Mouse (Mus musculus): ENCODE results near the gene Eif5b.
"Not testable (repeated sequence)": the region's sequence is repeated elsewhere in the genome, so short reads cannot be mapped to it uniquely, and the experiment has no call there.

Gene Eif5b

DNA sequence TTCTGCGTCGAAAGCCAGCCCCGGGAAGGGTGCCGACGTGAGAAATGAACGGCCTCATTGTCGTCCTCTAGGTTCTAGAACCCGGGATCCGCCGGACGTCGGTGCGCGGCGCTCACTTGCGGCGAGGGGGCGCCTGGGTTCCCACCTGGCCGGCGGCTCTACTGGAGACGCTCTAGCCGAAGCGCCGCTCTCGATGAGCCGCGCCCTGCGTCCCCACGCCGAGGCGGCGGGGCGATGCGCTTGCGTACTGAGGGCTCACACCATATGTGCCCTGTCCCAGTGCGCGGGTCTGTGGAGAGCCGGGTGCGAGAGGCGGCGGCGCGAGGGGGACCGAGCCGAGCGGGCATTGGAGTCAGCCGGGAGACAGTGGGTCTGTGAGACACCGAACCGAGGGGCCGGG is at the start of gene Eif5b, which contains the start of gene Txndc9:
Eif5b (plus strand) TSS at position 144 of the 400 bp plus-strand sequence.
Txndc9 (minus strand) TSS at position 27 of the 400 bp plus-strand sequence.
- DNase-seq (ENCODE audit: low read depth, low spot score), result peak; percentile 99

GRCm38 (mm10) chr1:37948906-37949305 is 48.9 kb upstream of the Eif5b start:
- peak; percentile 61 for DNase-seq (ENCODE audit: low read depth, low spot score)

GRCm38 (mm10) chr1:37954786-37955185 is 43.0 kb upstream of the Eif5b start:
- DNase-seq (ENCODE audit: low read depth, low spot score), result no peak

DNA sequence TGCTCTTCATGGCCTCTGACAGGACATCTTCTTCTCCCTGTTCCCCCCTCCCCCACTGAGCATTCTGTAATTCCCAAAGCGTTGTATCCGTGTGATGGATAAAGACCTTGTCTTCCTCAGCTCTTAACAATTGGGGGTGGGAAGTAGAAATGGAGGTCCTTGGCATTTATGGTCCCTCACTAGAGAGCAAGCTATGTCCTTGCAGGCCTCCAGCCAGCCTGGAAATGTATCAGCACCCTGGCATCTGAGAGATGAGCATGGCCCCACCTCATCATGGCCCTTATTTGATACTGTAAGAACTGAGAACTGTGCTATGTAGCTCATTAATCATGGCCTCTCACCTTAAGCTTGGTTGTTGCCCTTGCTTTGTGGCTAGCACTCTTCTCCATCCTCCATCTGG is 42.6 kb upstream of the Eif5b start:
- no peak for DNase-seq (ENCODE audit: low read depth, low spot score)

DNA sequence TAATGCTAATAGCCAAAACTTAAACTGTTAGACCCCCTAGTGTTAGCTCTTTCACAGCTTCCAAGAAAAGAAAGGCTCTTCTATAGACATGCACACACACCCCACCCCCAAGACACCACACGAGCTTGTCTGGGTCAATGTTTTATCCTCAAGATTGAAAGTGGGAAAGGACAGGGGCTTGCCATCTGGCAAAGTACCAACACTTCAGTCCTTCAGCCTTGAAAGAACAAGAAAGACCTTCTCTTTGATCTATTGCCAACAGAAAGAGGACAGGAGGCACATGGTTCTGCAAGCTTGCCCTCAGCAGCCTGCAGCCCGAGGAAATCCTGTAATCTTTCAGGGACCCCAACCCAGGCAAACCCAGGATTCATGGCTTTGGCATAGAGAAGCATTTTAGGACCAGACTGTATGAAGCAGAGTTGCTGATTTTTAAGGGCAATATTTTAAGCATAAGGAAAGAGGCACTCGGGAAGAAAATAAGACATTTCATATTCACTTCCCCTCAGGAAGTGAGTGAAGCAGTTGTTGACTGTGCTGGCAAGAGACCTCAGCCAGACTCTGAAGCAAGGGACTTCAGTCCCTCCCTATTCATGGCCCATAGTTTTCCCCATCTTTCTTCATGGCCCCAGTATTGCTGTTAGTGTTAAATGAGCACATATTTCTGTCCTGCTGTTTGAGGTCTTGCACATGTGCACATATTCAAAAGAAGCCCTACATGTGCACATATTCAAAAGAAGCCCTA is 40.9 kb upstream of the Eif5b start:
- DNase-seq (ENCODE audit: low read depth, low spot score), result peak; percentile 31

DNA sequence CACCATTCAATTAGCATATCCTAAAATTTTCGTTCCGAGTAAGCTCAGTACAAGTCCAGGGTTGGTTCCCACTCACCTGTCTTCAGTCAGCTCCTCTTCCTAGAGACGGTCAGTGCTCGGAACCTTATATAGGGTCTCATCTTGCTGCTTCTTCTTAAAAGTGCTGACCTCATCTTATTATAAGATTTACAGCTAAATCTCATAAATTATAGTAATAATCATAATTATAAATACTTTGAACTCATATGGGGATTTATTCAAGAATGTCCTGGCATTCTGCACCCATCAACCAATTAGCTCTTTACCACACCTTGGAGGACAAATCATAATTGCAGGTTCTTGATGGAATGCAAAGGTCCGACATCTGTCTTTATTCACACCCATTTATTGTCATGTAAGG is 40.2 kb upstream of the Eif5b start, which contains the start of gene Lyg1:
Lyg1 (minus strand) TSS at position 101 of the 400 bp plus-strand sequence.
- DNase-seq (ENCODE audit: low read depth, low spot score), result no peak

- no peak for DNase-seq (ENCODE audit: low read depth, low spot score)
Measured at GRCm38 (mm10) chr1:37958516-37958915, 39.3 kb upstream of the Eif5b start.

DNA sequence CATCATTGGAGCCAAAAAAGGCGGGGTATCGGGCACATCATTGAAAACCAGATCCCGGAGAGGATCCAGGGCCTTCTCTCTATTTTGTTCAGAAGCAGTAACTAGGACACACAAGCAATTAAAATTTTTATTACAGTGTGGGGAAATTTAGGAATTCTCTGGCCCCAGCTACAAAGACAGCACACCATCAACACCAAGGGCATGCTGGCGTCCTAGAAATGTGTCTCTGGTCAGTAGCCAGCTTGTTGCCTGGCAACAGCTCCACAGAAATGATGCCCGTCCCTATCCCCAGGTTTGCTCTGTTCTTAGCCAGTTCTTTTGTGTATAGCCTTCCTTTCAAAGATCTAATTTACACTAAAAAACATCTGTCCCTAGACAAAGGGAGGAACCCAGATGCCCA is 38.3 kb upstream of the Eif5b start:
- peak; percentile 43 for DNase-seq (ENCODE audit: low read depth, low spot score)

DNA sequence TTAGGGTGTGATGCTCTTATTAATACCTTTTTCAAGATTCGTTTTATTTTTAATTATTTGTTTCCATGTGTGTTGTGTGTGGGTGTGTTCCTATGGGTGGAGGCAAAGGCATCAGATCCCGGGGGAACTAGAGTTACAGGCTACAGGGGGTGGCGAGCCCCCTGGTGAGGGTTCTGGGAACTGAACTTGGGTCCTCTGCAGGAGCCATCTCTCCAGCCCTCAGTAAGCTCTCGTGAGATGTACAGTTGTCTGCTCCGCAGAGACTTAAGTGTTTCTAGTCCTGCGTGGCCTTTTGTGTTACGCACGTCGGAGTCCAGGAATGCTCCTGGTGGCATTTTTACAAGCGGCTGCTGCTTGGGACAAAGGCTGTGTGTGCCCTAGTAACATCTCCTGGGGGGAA is 32.2 kb upstream of the Eif5b start:
- DNase-seq (ENCODE audit: low read depth, low spot score), result peak; percentile 80

DNA sequence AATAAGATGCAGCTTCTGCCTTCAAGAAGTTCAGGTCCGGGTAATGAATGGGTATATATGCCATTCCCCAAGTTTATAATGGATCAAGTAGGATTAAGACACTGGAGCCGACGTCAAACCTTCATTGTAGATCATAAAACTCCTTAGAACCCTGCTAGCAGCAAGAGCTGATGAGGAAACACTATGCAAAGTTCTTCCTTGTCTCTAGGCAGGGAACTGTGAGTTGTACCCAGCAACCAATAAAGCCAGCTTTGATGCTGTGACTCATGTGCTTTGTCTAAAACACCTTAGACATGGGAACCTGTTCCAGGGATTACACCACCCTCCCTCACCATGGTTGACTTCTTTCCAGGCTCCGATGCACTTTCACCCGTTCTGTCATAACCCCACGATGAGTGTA is 29.1 kb upstream of the Eif5b start:
- no peak for DNase-seq (ENCODE audit: low read depth, low spot score)

DNA sequence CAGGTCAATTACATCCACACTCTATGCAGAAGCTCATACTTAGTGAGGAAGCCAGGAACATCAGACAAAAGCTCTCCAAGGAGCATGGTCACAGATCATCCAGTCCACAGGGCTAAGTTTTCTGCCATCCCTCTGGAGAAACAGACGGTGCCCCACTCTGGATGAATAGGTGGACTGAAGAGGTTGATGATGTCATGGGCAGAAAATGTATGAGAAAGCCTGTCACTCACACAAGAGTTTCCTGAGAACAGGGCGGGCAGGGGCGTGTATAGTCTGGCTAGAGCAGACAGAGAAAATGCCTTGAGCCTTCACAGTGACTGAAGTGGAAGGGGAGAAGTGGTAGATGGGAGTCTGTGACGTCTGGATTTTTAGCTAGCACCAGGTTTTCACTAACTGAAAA is 26.3 kb upstream of the Eif5b start:
- DNase-seq (ENCODE audit: low read depth, low spot score), result no peak

- not testable (repeated sequence) for DNase-seq (ENCODE audit: low read depth, low spot score)
Measured at GRCm38 (mm10) chr1:37976666-37977065, 21.1 kb upstream of the Eif5b start.

DNA sequence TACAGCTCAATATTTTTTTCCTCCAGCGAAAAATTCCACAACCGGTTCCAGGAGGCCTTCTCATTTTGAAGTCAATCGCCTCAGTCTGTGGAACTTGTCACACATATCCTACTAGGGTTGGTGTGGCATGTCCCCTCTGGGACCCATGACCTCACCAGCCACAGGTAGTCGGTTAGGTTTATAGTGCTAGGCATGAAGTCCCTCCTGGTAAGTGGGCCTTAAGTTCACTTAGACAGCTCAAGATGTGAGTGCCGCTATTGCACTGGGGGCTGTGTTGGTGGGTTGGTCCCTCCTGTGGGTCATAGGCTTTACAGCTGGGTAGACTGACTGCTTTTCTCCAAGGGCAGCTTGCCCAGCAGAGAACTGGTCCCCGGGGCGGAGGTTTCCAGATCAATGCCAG is 20.5 kb upstream of the Eif5b start:
- no peak for DNase-seq (ENCODE audit: low read depth, low spot score)

- DNase-seq (ENCODE audit: low read depth, low spot score), result no peak
Measured at GRCm38 (mm10) chr1:37984326-37984725, 13.5 kb upstream of the Eif5b start.

GRCm38 (mm10) chr1:37985764-37986323 is 12.0 kb upstream of the Eif5b start:
- peak; percentile 81 for DNase-seq (ENCODE audit: low read depth, low spot score)

DNA sequence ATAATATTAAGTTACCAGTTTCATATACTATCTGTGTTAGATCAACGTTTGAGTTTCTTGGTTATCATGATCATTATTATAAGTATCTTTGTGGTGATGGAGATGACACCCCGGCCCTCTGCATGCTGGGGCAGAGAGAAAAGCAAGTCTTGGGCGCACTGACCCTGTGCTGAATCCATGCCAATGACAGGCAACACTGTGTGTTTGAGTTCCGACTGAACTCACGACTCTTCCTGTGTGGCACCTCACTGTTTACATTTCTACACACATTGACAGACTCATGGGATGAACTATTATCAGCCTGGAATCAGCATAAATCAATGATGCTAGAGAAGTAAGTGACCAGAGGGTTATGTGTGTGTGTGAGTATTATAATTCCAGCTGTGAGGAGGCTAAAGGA is 10.0 kb upstream of the Eif5b start:
- DNase-seq (ENCODE audit: low read depth, low spot score), result no peak

DNA sequence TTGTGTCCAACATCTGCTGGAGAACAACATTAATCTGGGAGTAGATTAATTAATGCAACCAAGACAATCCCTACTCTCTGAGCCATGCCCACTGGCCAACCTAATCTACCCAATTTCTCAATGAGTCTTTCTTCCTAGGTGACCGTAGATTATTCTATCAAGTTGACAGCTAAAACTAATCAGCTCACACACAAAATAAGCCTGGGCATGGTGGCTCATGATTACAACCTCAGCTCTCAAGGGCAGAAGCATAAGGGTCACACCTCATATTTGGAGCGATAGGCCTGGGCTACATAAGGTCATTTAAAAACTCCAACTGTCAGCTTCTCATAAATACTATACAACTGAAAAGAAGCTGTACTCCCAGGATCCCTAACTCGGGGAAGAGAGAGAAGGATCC is 1.6 kb upstream of the Eif5b start:
- no peak for DNase-seq (ENCODE audit: low read depth, low spot score)

DNA sequence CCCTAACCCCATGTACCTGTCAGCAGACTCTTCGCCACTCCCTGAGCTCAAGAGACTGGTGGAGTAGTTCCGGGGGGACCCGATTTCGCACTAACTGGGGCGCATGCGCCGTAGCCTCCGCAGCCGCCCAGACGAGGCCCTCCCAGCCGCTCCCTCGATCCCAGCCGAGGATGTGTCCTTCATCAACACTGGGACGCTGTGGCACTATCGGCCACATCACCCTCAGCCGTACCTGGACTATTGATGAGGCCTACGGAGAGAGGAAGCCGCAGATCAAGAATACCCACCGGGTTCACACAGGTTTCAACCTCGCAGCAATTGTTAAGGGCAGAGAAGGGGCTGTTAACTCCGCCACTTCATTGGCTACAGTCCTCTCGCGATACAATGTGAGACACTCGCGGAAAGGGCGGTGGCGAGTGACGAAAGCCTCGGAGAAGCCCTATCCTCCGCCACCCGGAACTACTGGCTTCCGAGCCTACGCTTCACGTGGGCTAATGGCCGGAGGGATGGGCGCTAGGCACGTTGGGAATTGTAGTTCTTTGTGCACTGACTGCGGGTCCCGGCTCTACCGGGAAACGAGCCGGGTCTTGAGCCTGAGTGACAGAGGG is 829 bp upstream of the Eif5b start:
- peak; percentile 99 for DNase-seq (ENCODE audit: low read depth, low spot score)

DNA sequence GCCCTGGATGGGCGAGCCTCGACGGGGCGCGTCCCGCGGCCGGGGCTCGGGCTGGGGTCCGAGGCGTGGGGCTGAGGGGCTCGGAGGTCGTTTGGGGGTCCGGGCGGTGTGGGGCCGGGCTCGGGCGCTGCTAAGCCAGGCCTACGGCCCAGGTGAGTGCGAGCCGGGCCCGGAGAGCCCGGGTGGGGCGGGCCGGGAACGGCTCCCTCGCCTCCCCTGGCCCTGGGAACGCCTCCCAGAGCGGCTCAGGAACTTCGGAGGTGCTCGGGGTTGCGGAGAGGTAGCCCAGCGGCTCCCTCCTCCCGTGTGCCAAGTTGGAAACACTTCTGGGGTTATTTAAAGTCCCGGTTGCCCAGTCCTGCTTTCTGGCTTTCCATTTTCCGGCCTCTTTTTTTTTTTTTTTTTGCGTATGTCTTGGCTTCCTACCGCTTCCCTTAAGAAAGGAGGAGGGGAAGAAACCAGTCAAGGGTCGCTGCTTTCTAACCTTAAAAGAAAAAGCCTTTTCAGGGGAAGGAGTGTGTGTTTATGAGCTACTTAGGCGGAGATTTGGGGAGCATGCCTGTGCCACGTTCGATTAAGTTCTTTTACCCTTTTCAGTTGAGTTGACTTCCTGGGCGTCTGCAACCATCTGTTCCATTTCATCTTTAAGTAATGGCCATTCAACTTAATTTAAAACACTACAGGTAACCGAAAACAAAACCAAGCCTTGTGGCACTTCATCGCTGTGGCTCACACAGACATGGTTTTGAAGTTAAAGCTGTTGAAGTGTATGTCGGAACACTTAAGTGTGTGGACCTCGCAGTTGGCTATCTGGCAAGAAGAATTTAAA is 775 bp downstream of the Eif5b start:
- peak; percentile 53 for DNase-seq (ENCODE audit: low read depth, low spot score)

DNA sequence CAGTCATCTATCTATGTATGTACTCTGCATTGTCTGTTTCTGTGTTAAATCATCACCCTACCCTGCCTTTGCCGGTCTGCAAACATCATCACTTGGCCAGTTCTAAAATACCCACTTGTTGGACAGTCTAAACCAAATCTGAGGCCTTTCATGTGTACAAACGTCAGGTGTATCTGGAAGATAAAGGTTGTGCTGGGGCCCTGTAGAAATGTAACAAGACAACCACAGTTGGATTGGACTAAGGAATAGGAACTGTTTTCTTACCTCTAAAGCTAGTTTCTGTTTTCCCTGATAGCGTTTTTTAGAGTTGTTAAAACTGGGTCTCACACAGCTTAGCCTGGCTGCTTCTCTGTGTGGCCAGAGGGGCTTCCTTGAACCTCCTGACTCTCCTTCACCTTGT is 1.7 kb downstream of the Eif5b start:
- no peak for DNase-seq (ENCODE audit: low read depth, low spot score)

- DNase-seq (ENCODE audit: low read depth, low spot score), result no peak
Measured at GRCm38 (mm10) chr1:38000844-38001243, 3.0 kb downstream of the Eif5b start.

DNA sequence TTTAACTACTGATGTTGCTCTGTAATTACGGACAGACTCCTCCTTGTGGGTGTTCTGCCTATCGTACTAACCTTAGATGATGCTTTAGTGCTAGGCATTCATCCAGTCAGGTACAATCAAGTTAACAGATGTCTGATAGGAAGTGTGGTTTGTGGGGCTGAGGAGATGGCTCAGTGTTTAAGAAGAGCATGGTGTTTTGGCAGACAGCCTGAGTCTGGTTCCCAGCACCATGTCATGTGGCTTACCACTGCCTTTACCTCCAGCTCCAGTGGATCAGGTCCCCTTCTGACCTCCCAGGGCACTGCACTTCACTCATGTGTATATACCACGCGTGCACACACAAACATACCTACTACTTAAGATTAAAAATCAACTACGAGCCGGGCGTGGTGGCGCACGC is 4.1 kb downstream of the Eif5b start:
- peak; percentile 25 for DNase-seq (ENCODE audit: low read depth, low spot score)

Data from ZHBTc4 (cell line).